Mouse (Mus musculus) E14TG2a.4 (cell line): ENCODE data around the gene Coq8b.

Source experiments
- CTCF ChIP-seq: conservative IDR thresholded peaks from 2 replicates; pipeline ENCODE4 v1.5.1; 2014; ENCODE audit warnings: low read length
- NANOG ChIP-seq: IDR thresholded peaks from 2 replicates; pipeline ENCODE4 v1.6.1; 2014; ENCODE audit warnings: borderline replicate concordance, low read length, mixed read lengths
- POU5F1 ChIP-seq: IDR thresholded peaks from 2 replicates; pipeline ENCODE4 v1.6.1; 2014; ENCODE audit warnings: low read length, borderline replicate concordance

DNA sequence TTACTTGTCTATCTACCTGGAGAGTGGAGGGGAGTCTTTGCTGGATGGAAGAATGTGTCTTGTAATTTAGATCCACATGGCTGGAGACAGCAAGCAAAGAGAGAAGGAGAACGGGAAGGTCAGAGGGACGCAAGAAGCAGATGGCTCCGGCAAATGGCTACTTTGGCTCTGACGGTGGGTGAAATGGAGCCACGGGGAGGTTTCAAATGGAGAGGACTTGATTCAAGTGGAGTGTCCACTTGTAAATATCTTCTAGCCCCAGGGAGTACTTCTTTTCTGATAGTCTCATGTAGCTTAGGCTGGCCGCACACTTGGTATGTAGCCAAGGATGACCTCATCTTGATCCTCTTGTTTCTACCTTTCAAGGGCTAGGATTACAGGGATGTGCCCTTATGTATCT, 66.0 kb downstream of the Coq8b start:
- TF ChIP-seq CTCF = no peak
- no peak for TF ChIP-seq POU5F1
- no peak for TF ChIP-seq NANOG
